Mouse (Mus musculus) liver, adult 2 months (tissue): ENCODE measurements around the gene Nuak2.

Source experiments
- CTCF ChIP-seq: fragments of 200-500 bp; IDR thresholded peaks from 2 replicates; pipeline ENCODE4 v1.5.1; 2011; ENCODE audit warnings: low read depth, low read length, control low read depth
- POLR2A ChIP-seq: fragments of 200-500 bp; IDR thresholded peaks from 2 replicates; pipeline ENCODE4 v1.6.1; 2011; ENCODE audit warnings: low read length, control low read depth; ENCODE audit not compliant: insufficient read depth; ENCODE audit errors: extremely low read depth

DNA sequence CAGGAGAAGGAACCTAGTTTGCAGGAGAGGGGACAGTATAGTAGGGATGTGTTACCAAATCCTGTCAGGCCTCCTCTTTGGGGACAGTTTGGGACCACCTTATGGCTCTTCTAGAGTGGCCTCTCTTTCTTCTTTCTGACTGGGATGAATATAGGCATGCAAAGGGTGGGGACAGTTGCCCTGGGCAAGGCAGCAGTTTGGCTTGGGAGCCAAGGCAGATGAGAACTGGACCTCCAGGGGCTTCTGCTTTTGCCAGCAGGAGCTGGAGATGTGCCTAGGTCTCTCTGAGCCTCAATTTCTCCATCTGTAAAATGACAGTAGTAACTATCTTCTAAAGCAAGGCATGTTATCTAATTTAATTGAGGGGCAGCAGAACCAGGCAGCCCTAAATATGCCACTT, 31.0 kb downstream of the Nuak2 start:
- no peak for TF ChIP-seq CTCF
- no peak for TF ChIP-seq POLR2A
